Mouse (Mus musculus) layer of hippocampus, adult 8-10 months (tissue): ENCODE results near the gene Ttc16. TPM values are rescaled to one million over a fixed set of nuclear protein-coding genes. Genes with fewer than 3 reads are reported as not detected.
A peak's percentile ranks its signal among the peaks of the same experiment; 100 is the strongest.

Experiments used
- DNase-seq, 2 experiments: peaks; one replicate each; pipeline ENCODE4 v3.0.0; 2022; ENCODE audit warnings: low spot score in 2 of 2
- microRNA-seq, 2 experiments: library from miRNA; unstranded; fragments of <30 nt; microRNA quantifications; one replicate each; pipeline ENCODE4 v1.2.0; 2022
- total RNA-seq, 4 experiments: library from RNA; stranded (reverse); gene quantifications; 2 replicates each; pipeline ENCODE4 v1.2.4; 2022

The Ttc16 gene
- total RNA-seq, 4 experiments from 2014 or later = 0.52 to 1.6 (median 1.1) TPM

DNA sequence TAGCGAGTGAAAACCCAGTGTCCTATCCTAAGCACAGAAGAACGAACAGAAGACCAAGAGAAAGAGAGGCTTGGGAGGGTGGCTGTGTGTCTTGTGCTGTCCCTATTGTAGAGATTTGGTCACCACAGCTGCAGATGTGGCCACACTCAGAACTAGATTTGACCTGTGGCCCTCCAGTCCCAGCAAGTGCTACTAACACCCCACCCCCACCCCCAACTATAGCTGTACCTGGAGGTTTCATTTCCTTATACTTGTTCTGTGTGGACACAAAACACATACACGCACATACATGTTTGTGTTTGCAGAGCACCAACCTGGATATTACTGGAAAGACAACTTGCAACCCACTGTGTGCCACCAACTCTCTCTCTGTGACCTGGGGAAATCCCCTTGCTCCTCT, 55.4 kb downstream of the Ttc16 start:
- DNase-seq = no peak

- peak in 1 of 2 experiments; percentile 52 for DNase-seq
These were observed 56.7 kb downstream of the Ttc16 start for GRCm38 (mm10) chr2:32718761-32719160.

- DNase-seq = no peak
These were observed 60.4 kb downstream of the Ttc16 start for GRCm38 (mm10) chr2:32714987-32715425.

GRCm38 (mm10) chr2:32714117-32714986, 61.1 kb downstream of the Ttc16 start:
- DNase-seq = no peak

DNA sequence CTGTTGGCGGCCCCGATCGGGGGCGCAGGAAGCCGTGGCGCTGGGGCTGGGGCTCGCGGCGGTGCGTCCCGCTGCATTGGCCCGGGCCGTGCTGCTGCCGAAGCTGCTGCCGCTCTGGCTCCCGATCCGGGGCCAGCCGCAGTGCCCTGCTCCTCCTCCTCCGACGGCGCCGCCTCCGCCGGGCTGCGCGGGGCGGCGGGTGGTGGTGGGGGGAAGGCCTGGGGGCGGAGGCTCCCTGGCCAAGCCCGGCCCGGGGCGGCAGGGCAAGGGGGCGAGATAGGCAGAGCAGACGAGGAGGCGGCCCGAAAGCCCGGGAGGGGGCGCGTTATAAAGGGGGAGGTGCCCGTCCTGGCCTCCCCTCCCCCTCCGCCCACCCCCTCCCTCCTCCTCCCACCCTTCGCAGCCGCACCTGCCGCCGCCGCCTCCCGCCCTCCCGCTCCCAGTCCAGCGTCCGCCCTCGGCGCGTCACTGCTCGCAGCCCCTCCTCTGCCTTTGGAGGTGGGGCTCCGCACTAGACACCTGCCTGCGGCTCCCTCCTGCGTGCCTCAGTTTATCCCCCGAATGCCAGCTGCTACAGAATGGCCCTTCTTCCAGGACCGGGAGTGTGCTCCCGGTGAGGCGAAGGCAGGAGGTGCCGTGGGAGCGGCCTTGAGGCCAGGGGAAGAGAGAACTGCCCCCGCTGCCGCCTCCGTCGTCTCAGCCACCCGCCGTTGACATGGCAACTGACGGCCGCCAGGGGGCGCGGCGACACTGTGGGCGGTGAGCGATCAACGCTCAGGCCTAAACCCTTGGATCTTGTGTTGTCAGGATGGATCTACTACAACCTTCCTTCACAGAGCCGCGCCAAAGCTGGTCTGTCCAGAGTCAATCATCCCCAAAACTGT, 62.3 kb downstream of the Ttc16 start, which contains the start of gene Cdk9:
Cdk9 (minus strand) TSS at position 143 of the 884 bp plus-strand sequence.
- peak; percentile 88 to 92 for DNase-seq

- peak; percentile 83 to 90 for DNase-seq
These were observed 62.9 kb downstream of the Ttc16 start for GRCm38 (mm10) chr2:32712586-32712933.

DNA sequence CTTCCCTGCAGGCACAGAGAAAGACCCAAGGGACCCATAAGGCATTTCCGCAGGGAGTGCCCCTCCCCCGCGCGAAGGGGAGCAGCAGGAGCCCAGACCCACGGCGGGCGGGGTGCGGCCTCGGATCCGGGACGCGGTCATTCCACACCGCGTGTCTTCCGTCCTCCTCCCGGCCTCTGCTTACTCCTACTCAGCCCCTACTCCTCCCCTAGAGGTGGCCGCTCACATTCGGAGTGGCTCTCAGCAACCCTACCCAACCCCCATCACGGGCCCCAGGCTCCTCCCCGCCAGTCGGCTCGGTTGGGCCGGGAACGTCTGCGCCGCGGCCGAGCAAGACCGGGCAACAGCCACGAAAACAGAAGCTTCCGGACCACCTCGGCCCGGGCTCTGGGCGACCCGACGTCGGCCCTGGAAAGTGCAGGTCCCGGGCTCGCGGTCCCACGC, 63.3 kb downstream of the Ttc16 start:
- peak in 1 of 2 experiments; percentile 35 for DNase-seq

DNA sequence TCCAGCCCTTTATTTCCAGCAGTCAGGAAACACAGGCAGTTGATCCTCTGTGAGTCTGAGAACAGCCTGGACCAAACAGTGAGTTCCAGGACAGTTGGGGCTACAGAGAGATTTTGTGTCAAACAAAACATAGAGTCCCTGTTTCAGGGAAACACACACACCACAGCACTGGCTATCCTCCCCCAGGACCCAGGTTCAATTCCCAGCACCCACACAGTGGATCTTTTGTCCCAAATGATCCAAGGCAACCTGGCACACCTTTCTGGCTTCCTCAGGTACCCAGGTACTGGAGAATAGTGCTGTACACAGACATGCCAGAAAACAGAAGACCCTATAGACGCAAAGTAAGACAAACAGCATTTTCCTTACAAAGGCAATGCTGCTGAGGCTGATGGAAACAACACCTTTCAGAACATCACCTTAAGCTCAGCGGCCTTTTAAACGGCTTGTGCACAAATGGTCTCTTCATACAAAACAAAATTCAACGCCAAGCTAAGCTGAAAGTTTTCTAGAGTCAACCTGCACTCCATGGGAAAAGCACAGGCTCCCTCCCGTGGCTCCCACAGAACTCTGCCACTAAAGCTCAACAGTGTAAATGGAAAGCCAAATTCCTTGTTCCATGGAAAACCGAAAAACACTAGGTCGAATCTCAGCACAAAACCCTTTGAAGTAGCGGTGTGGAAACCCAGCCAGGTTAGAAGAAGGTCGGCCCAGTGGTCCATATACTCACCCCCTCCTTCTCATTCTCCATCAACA, 64.0 kb downstream of the Ttc16 start:
- no peak for DNase-seq

- no peak for DNase-seq
These were observed 65.0 kb downstream of the Ttc16 start for GRCm38 (mm10) chr2:32710425-32710824.

DNA sequence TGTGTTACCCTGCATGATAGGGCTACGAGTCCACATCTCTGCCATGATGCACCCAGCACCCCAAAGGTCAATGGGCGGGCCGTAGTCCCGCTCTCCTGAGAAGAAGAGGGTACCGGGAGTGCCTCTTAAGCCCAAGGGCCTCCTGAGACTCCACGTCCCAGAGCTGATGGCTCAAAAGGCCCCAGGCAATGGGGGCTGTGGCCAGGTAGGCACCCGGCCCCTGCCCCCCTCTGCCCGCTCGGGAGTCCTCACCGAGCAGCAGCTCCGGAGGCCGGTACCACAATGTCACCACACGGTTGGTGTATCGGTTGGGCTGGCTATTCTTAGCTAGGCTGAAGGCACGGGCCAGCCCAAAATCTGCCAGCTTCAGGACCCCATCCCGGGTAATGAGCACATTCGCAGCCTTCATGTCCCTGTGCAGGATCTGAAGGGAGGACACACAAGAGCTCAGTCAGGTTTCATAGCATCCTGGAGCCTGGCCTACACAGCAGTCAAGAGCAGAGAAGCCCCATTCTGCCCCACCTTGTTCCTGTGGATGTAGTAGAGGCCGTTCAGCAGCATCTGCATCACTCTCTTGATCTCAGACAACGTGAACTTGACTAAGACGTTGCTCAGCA, 65.8 kb downstream of the Ttc16 start:
- no peak for DNase-seq

DNA sequence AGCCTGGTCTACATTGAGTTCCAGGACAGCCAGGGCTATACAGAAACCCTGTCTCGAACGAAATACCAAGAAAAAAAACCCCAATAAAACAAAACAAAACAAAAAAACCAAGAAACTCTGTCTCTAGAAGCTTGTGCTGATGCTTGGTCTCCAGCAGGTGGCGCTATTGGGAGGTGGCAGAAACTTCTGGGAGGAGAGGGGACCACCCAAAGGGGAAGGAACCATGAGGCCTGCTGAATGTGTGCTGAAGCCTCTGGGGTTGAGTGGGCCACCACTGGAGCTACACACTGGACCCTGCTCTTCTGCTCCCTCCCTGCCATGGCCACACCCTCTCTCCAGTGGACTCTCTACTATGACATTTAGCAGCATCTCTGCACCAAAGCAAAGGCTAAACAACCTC, 66.8 kb downstream of the Ttc16 start:
- DNase-seq = no peak

Small RNA genes within 50 kb of the gene (microRNA-seq; reads per million reads assigned to microRNA genes)
- gene Mir2861 = 0 to 0.25 reads per million in 2 experiments
- 0 to 0.32 reads per million in 2 experiments for gene Mir3960

Other genes with a start within 250 kb of the Ttc16 start
- 10 to 100 TPM; 69.9 to 81.1 (median 75.7) TPM for gene Fam102a, start 240.3 kb downstream of the Ttc16 start, total RNA-seq
- gene Dpm2, start 204.8 kb downstream of the Ttc16 start, total RNA-seq = 10 to 100 TPM; 73.1 to 87.1 (median 74.8) TPM
- 1 to 10 TPM; 4.0 to 5.2 (median 4.5) TPM for gene Pip5kl1, start 200.8 kb downstream of the Ttc16 start, total RNA-seq
- gene 9430097D07Rik, start 199.9 kb downstream of the Ttc16 start, total RNA-seq = under 1 TPM; 0.23 to 0.74 (median 0.40) TPM
- 10 to 100 TPM; 36.1 to 48.6 (median 40.3) TPM for gene St6galnac4, start 188.5 kb downstream of the Ttc16 start, total RNA-seq
- gene St6galnac6, start 175.9 kb downstream of the Ttc16 start, total RNA-seq = 100 to 1,000 TPM; 110 to 144 (median 116) TPM
- gene Ak1, start 153.9 kb downstream of the Ttc16 start, total RNA-seq = 100 to 1,000 TPM; 116 to 131 (median 119) TPM
- gene Eng, start 129.0 kb downstream of the Ttc16 start, total RNA-seq = 10 to 100 TPM; 18.2 to 24.8 (median 18.7) TPM
- gene Fpgs, start 71.5 kb downstream of the Ttc16 start, total RNA-seq = 10 to 100 TPM in 3 of 4 experiments, 1 to 10 TPM in 1; 7.6 to 17.7 (median 11.4) TPM
- gene Cdk9, start 62.6 kb downstream of the Ttc16 start, total RNA-seq = 100 to 1,000 TPM; 102 to 129 (median 111) TPM
- gene Sh2d3c, start 54.6 kb downstream of the Ttc16 start, total RNA-seq = 10 to 100 TPM; 18.5 to 23.8 (median 21.0) TPM
- 1 to 10 TPM in 3 of 4 experiments, under 1 TPM in 1; 0.92 to 2.1 (median 1.5) TPM for gene 6330409D20Rik, start 34.6 kb downstream of the Ttc16 start, total RNA-seq
- gene Tor2a, start 18.4 kb downstream of the Ttc16 start, total RNA-seq = 10 to 100 TPM; 28.6 to 33.5 (median 31.1) TPM
- gene Ptrh1, start 153 bp upstream of the Ttc16 start, total RNA-seq = 1 to 10 TPM; 4.5 to 7.0 (median 5.8) TPM
- gene Cfap157, start 8.8 kb upstream of the Ttc16 start, total RNA-seq = 1 to 10 TPM in 3 of 4 experiments, under 1 TPM in 1; 0.66 to 1.9 (median 1.2) TPM
- gene Stxbp1, start 71.6 kb upstream of the Ttc16 start, total RNA-seq = 100 to 1,000 TPM; 583 to 634 (median 610) TPM
- gene Fam129b, start 100.5 kb upstream of the Ttc16 start, total RNA-seq = 10 to 100 TPM; 21.8 to 39.3 (median 32.1) TPM
- gene Rpl12, start 185.9 kb upstream of the Ttc16 start, total RNA-seq = 100 to 1,000 TPM; 120 to 150 (median 129) TPM
- gene Lrsam1, start 186.0 kb upstream of the Ttc16 start, total RNA-seq = 10 to 100 TPM; 35.1 to 39.9 (median 38.6) TPM
- gene Slc2a8, start 206.4 kb upstream of the Ttc16 start, total RNA-seq = 10 to 100 TPM; 19.7 to 23.1 (median 21.8) TPM